Mouse (Mus musculus) stomach, embryonic 16.5 days (tissue): ENCODE data around the gene Fcer1g. TPM values are rescaled to one million over a fixed set of nuclear protein-coding genes. Genes with fewer than 3 reads are reported as not detected.

Experiments
- ATAC-seq: fragments of 200-750 bp; cut with Nextera tagmentation; 2 replicates; pipeline ENCODE4 v1.8.0; 2017; ENCODE audit warnings: moderate number of reproducible peaks, moderate TSS enrichment; ENCODE audit not compliant: insufficient read depth, low FRiP score
- H3K27ac ChIP-seq: fragments of 300-500 bp; sonication (generic); 2 replicates; pipeline ENCODE4 v1.5.1; 2014; ENCODE audit warnings: low read length
- H3K27me3 ChIP-seq: fragments of 300-500 bp; sonication (generic); 2 replicates; pipeline ENCODE4 v1.6.1; 2014; ENCODE audit warnings: low read length, control low read depth, mixed read lengths; ENCODE audit not compliant: control insufficient read depth, insufficient read depth
- H3K36me3 ChIP-seq: fragments of 300-500 bp; sonication (generic); 2 replicates; pipeline ENCODE4 v1.6.1; 2014; ENCODE audit warnings: low read length; ENCODE audit not compliant: control insufficient read depth, insufficient read depth
- H3K4me1 ChIP-seq: fragments of 300-500 bp; sonication (generic); 2 replicates; pipeline ENCODE4 v1.6.1; 2014; ENCODE audit warnings: low read length, control low read depth, mixed read lengths; ENCODE audit not compliant: control insufficient read depth, insufficient read depth
- H3K4me2 ChIP-seq: fragments of 300-500 bp; sonication (generic); 2 replicates; pipeline ENCODE4 v1.6.1; 2014; ENCODE audit warnings: low read depth, low read length, mixed read lengths
- H3K4me3 ChIP-seq: fragments of 300-500 bp; sonication (generic); replicated peaks from 2 replicates; pipeline ENCODE4 v1.5.1; 2014; ENCODE audit warnings: mild to moderate bottlenecking, low read length
- H3K9ac ChIP-seq: fragments of 300-500 bp; sonication (generic); 2 replicates; pipeline ENCODE4 v1.6.1; 2014; ENCODE audit warnings: low read length
- H3K9me3 ChIP-seq: fragments of 300-500 bp; sonication (generic); replicated peaks from 2 replicates; pipeline ENCODE4 v1.6.1; 2016; ENCODE audit warnings: low read length, control low read depth; ENCODE audit not compliant: control insufficient read depth
- WGBS: fragments of 180-500 bp; shearing (Covaris S2); extraction: QIAGEN DNeasy Blood & Tissue Kit; methylation state at CpG from one replicate; pipeline ENCODE4 v1.1.7; 2014; 5-methylcytosine and 5-hydroxymethylcytosine counted together
- polyA plus RNA-seq: library from polyadenylated mRNA; unstranded; fragments of >200 nt; fragmentation: Nextera tagmentation; extraction: Ambion mirVana; gene quantifications from 2 replicates; pipeline ENCODE4 v1.2.1, GENCODE M21; 2015

The Fcer1g gene
- polyA plus RNA-seq = 68.0 and 77.1 TPM in 2 replicates

- H3K36me3 ChIP-seq = peaks cover 36% of the 10 kb centered on the region
- H3K27me3 ChIP-seq = no peaks in the 10 kb centered on the region
- no peak within 1 kb of the TSS; the same call in 1 of the 2 replicates for H3K27ac ChIP-seq
- no peak within 1 kb of the TSS for H3K9ac ChIP-seq
- H3K4me2 ChIP-seq = no peak within 1 kb of the TSS
- 84% methylated on average over 14 of the region's 14 CpGs for WGBS
- no peaks in the 10 kb centered on the region for H3K9me3 ChIP-seq
- ATAC-seq = no peak
- no peaks in the 10 kb centered on the region for H3K4me1 ChIP-seq
- H3K4me3 ChIP-seq = peak within 1 kb of the TSS; percentile 16
Observed at GRCm38 (mm10) chr1:171234126-171234525, at the start of gene Fcer1g. Fcer1g (minus strand) TSS chr1:171234365.

GRCm38 (mm10) chr1:171283188-171284160 is 49.3 kb upstream of the Fcer1g start:
- H3K4me2 ChIP-seq = no peak overlapping the region
- H3K4me1 ChIP-seq = peaks cover 31% of the 10 kb centered on the region
- no peaks in the 10 kb centered on the region for H3K9me3 ChIP-seq
- H3K27ac ChIP-seq = no peak overlapping the region
- no peaks in the 10 kb centered on the region for H3K27me3 ChIP-seq
- H3K9ac ChIP-seq = no peak overlapping the region
- WGBS = 89% methylated on average over 18 of the region's 18 CpGs
- H3K36me3 ChIP-seq = peaks cover 13% of the 10 kb centered on the region; the same call in 1 of the 2 replicates
- H3K4me3 ChIP-seq = no peak overlapping the region
- ATAC-seq = no peak

GRCm38 (mm10) chr1:171282086-171282805 is 48.1 kb upstream of the Fcer1g start:
- peak overlapping the region; percentile 32; the same call in 1 of the 2 replicates for H3K9ac ChIP-seq
- peaks cover 25% of the 10 kb centered on the region for H3K4me1 ChIP-seq
- no peak for ATAC-seq
- no peak overlapping the region; the same call in 1 of the 2 replicates for H3K27ac ChIP-seq
- H3K4me3 ChIP-seq = peak overlapping the region; percentile 78
- no peaks in the 10 kb centered on the region for H3K27me3 ChIP-seq
- peak overlapping the region; percentile 70 for H3K4me2 ChIP-seq
- H3K36me3 ChIP-seq = peaks cover 12% of the 10 kb centered on the region; the same call in 1 of the 2 replicates
- H3K9me3 ChIP-seq = no peaks in the 10 kb centered on the region
- WGBS = 76% methylated on average over 18 of the region's 18 CpGs

GRCm38 (mm10) chr1:171281528-171281923 is 47.4 kb upstream of the Fcer1g start:
- H3K4me1 ChIP-seq = peaks cover 18% of the 10 kb centered on the region
- peak overlapping the region; percentile 70 for H3K4me2 ChIP-seq
- peak overlapping the region; percentile 73 for H3K9ac ChIP-seq
- WGBS = 2% methylated on average over 10 of the region's 10 CpGs
- peak overlapping the region; percentile 87 for H3K27ac ChIP-seq
- no peaks in the 10 kb centered on the region for H3K9me3 ChIP-seq
- peak overlapping the region; percentile 78 for H3K4me3 ChIP-seq
- peak; percentile 49 for ATAC-seq
- H3K36me3 ChIP-seq = peaks cover 12% of the 10 kb centered on the region; the same call in 1 of the 2 replicates
- H3K27me3 ChIP-seq = no peaks in the 10 kb centered on the region

GRCm38 (mm10) chr1:171280916-171281527 is 46.9 kb upstream of the Fcer1g start, which contains the start of gene Ppox:
Ppox (minus strand) TSS chr1:171281186.
- Histone ChIP-seq H3K36me3 (peaks cover 15% of the 10 kb centered on the region; the same call in 1 of the 2 replicates), H3K27ac (peak within 1 kb of the TSS; percentile 87), H3K9ac (peak within 1 kb of the TSS; percentile 73), H3K4me2 (peak within 1 kb of the TSS; percentile 70), H3K4me3 (peak within 1 kb of the TSS; percentile 78), H3K9me3 (no peaks in the 10 kb centered on the region), H3K4me1 (peaks cover 16% of the 10 kb centered on the region), H3K27me3 (no peaks in the 10 kb centered on the region)
- WGBS = under 1% methylated on average over 26 of the region's 26 CpGs
- ATAC-seq = peak; percentile 96

- peak overlapping the region; percentile 69 for H3K27ac ChIP-seq
- H3K4me2 ChIP-seq = peak overlapping the region; percentile 63
- H3K9ac ChIP-seq = peak overlapping the region; percentile 70
- H3K4me3 ChIP-seq = peak overlapping the region; percentile 78
- H3K36me3 ChIP-seq = peaks cover 20% of the 10 kb centered on the region
- H3K9me3 ChIP-seq = no peaks in the 10 kb centered on the region
- WGBS = under 1% methylated on average over 25 of the region's 25 CpGs
- peak; percentile 8; the same call in 1 of the 2 replicates for ATAC-seq
- peaks cover 16% of the 10 kb centered on the region for H3K4me1 ChIP-seq
- no peaks in the 10 kb centered on the region for H3K27me3 ChIP-seq
Observed at GRCm38 (mm10) chr1:171280250-171280915, 46.2 kb upstream of the Fcer1g start.

- Histone ChIP-seq H3K27ac (no peak overlapping the region), H3K9ac (peak overlapping the region; percentile 70), H3K4me1 (peaks cover 16% of the 10 kb centered on the region), H3K27me3 (no peaks in the 10 kb centered on the region), H3K9me3 (no peaks in the 10 kb centered on the region), H3K4me2 (peak overlapping the region; percentile 63), H3K36me3 (peaks cover 24% of the 10 kb centered on the region), H3K4me3 (peak overlapping the region; percentile 78)
- WGBS = 67% methylated on average over 5 of the region's 5 CpGs
- no peak for ATAC-seq
Observed at GRCm38 (mm10) chr1:171279721-171280120, 45.6 kb upstream of the Fcer1g start.

- Histone ChIP-seq H3K4me2 (no peak overlapping the region), H3K9ac (no peak overlapping the region)
- WGBS = 86% methylated on average over 14 of the region's 14 CpGs
Observed at GRCm38 (mm10) chr1:171279012-171279705, 45.0 kb upstream of the Fcer1g start.

More at GRCm38 (mm10) chr1:171279012-171279705, 45.0 kb upstream of the Fcer1g start:
- H3K27me3 ChIP-seq = no peaks in the 10 kb centered on the region
- H3K9me3 ChIP-seq = no peaks in the 10 kb centered on the region
- no peak overlapping the region for H3K27ac ChIP-seq
- peaks cover 26% of the 10 kb centered on the region for H3K36me3 ChIP-seq
- H3K4me3 ChIP-seq = no peak overlapping the region
- peaks cover 16% of the 10 kb centered on the region for H3K4me1 ChIP-seq
- no peak for ATAC-seq
